Mouse (Mus musculus) hindbrain, embryonic 15.5 days (tissue): ENCODE data around the gene Adgrb3. TPM values are rescaled to one million over a fixed set of nuclear protein-coding genes. Genes with fewer than 3 reads are reported as not detected.
"Not testable (repeated sequence)": the region's sequence is repeated elsewhere in the genome, so short reads cannot be mapped to it uniquely, and the experiment has no call there.

Experiments
- ATAC-seq: fragments of 200-750 bp; cut with Nextera tagmentation; 2 replicates; pipeline ENCODE4 v1.8.0; 2017; ENCODE audit warnings: low read depth, moderate number of reproducible peaks, moderate TSS enrichment; ENCODE audit not compliant: low FRiP score
- H3K27ac ChIP-seq: fragments of 300-500 bp; sonication (generic); replicated peaks from 2 replicates; pipeline ENCODE4 v1.5.1; 2015; ENCODE audit warnings: mild to moderate bottlenecking, inconsistent platforms
- H3K27me3 ChIP-seq: fragments of 300-500 bp; sonication (generic); 2 replicates; pipeline ENCODE4 v1.6.1; 2015; ENCODE audit warnings: control low read depth, inconsistent platforms
- H3K36me3 ChIP-seq: fragments of 300-500 bp; sonication (generic); 2 replicates; pipeline ENCODE4 v1.6.1; 2015; ENCODE audit warnings: control low read depth, inconsistent platforms
- H3K4me1 ChIP-seq: fragments of 300-500 bp; sonication (generic); replicated peaks from 2 replicates; pipeline ENCODE4 v1.6.1; 2015; ENCODE audit warnings: control low read depth, inconsistent platforms
- H3K4me2 ChIP-seq: fragments of 300-500 bp; sonication (generic); 2 replicates; pipeline ENCODE4 v1.6.1; 2015; ENCODE audit warnings: moderate library complexity, mild to moderate bottlenecking, inconsistent platforms
- H3K4me3 ChIP-seq: fragments of 300-500 bp; sonication (generic); 2 replicates; pipeline ENCODE4 v1.5.1; 2015; ENCODE audit warnings: mild to moderate bottlenecking, inconsistent platforms
- H3K9ac ChIP-seq: fragments of 300-500 bp; sonication (generic); 2 replicates; pipeline ENCODE4 v1.6.1; 2015; ENCODE audit warnings: inconsistent platforms
- H3K9me3 ChIP-seq: fragments of 300-500 bp; sonication (generic); 2 replicates; pipeline ENCODE4 v1.6.1; 2016; ENCODE audit warnings: control low read depth, inconsistent platforms
- WGBS: fragments of 180-500 bp; shearing (Covaris S2); methylation state at CpG from one replicate; pipeline ENCODE4 v1.1.7; 2015; 5-methylcytosine and 5-hydroxymethylcytosine counted together
- polyA plus RNA-seq: library from polyadenylated mRNA; unstranded; fragments of >200 nt; fragmentation: Nextera tagmentation; extraction: Ambion mirVana; gene quantifications from 2 replicates; pipeline ENCODE4 v1.2.1, GENCODE M21; 2015

Gene Adgrb3
- polyA plus RNA-seq, 1 experiment from 2014 or later: 52.4 TPM

GRCm38 (mm10) chr1:25729844-25730243 lies 99.7 kb downstream of the Adgrb3 start:
- H3K9me3 ChIP-seq: no peaks in the 10 kb centered on the region
- no peak overlapping the region for H3K4me2 ChIP-seq
- H3K4me3 ChIP-seq: no peak overlapping the region
- H3K4me1 ChIP-seq: no peaks in the 10 kb centered on the region
- no peaks in the 10 kb centered on the region for H3K27me3 ChIP-seq
- H3K36me3 ChIP-seq: no peaks in the 10 kb centered on the region
- no peak for ATAC-seq
- H3K27ac ChIP-seq: no peak overlapping the region
- H3K9ac ChIP-seq: no peak overlapping the region
- 86% methylated on average over 5 of the region's 5 CpGs for WGBS

GRCm38 (mm10) chr1:25711474-25711873 lies 118.0 kb downstream of the Adgrb3 start:
- H3K9ac ChIP-seq: no peak overlapping the region
- H3K4me3 ChIP-seq: no peak overlapping the region
- WGBS: 50% methylated on average over 1 of the region's 1 CpGs
- no peaks in the 10 kb centered on the region for H3K4me1 ChIP-seq
- H3K27ac ChIP-seq: no peak overlapping the region
- H3K4me2 ChIP-seq: no peak overlapping the region
- ATAC-seq: no peak
- no peaks in the 10 kb centered on the region for H3K36me3 ChIP-seq
- H3K27me3 ChIP-seq: no peaks in the 10 kb centered on the region
- no peaks in the 10 kb centered on the region for H3K9me3 ChIP-seq

DNA sequence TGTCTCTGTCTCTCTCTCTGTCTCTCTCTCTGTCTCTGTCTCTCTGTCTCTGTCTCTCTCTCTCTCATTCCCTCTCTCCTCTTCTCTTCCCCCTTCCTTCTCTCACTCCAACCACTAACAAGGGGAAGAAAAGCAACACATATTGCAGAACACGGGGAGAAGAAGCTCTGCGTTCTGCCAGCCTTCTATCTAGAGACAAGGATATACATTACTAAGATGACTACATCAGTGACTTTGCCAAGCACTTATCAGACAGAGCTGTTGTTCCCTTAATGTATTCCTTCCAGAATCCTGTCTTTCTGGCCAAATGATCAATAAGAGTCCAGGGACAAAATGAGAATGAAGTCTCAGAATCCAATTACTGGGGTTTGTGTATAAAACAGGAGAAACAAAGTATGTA lies 123.2 kb downstream of the Adgrb3 start:
- Histone ChIP-seq H3K9me3 (no peaks in the 10 kb centered on the region), H3K4me3 (no peak overlapping the region), H3K4me1 (no peaks in the 10 kb centered on the region), H3K4me2 (no peak overlapping the region), H3K27me3 (no peaks in the 10 kb centered on the region), H3K36me3 (no peaks in the 10 kb centered on the region), H3K27ac (no peak overlapping the region), H3K9ac (no peak overlapping the region)
- 76% methylated on average over 2 of the region's 2 CpGs for WGBS
- no peak for ATAC-seq

GRCm38 (mm10) chr1:25698702-25699250 lies 130.7 kb downstream of the Adgrb3 start:
- H3K9me3 ChIP-seq: no peaks in the 10 kb centered on the region
- ATAC-seq: no peak
- WGBS: 75% methylated on average over 6 of the region's 6 CpGs

DNA sequence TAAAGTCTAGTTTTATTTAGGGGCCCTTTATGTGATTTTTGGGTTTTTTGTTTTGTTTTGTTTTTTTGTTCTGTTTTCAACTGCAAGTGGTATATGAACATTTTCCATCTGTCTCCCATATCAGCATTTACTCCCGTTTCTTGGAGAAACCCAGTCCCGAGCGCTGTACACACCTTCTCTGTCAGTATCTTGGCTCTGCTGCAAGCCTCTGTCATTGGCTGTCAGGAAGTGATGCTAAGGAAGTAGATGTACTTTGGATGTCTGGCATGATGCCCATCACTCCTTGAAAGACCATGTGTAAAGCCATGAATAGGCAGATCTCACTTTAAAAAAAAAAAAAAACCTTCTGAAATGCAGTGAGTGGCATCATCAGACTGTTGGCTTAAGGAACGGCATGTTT lies 132.3 kb downstream of the Adgrb3 start:
- Histone ChIP-seq H3K27ac (no peak overlapping the region), H3K36me3 (no peaks in the 10 kb centered on the region), H3K4me3 (no peak overlapping the region), H3K9me3 (no peaks in the 10 kb centered on the region), H3K4me2 (no peak overlapping the region), H3K4me1 (no peaks in the 10 kb centered on the region), H3K9ac (no peak overlapping the region), H3K27me3 (no peaks in the 10 kb centered on the region)
- WGBS: 84% methylated on average over 4 of the region's 4 CpGs
- ATAC-seq: no peak

More at GRCm38 (mm10) chr1:25698702-25699250, 130.7 kb downstream of the Adgrb3 start:
- no peaks in the 10 kb centered on the region for H3K36me3 ChIP-seq
- no peak overlapping the region for H3K9ac ChIP-seq
- H3K27ac ChIP-seq: no peak overlapping the region
- no peaks in the 10 kb centered on the region for H3K27me3 ChIP-seq
- H3K4me1 ChIP-seq: no peaks in the 10 kb centered on the region
- H3K4me3 ChIP-seq: no peak overlapping the region
- H3K4me2 ChIP-seq: no peak overlapping the region

- no peaks in the 10 kb centered on the region for H3K36me3 ChIP-seq
- H3K4me3 ChIP-seq: no peak overlapping the region
- no peak overlapping the region for H3K4me2 ChIP-seq
- no peaks in the 10 kb centered on the region for H3K9me3 ChIP-seq
- no peak overlapping the region for H3K27ac ChIP-seq
- 63% methylated on average over 3 of the region's 3 CpGs for WGBS
- no peaks in the 10 kb centered on the region for H3K4me1 ChIP-seq
- no peak for ATAC-seq
- no peak overlapping the region for H3K9ac ChIP-seq
- H3K27me3 ChIP-seq: no peaks in the 10 kb centered on the region
Observed at GRCm38 (mm10) chr1:25696771-25697170, 132.7 kb downstream of the Adgrb3 start.

DNA sequence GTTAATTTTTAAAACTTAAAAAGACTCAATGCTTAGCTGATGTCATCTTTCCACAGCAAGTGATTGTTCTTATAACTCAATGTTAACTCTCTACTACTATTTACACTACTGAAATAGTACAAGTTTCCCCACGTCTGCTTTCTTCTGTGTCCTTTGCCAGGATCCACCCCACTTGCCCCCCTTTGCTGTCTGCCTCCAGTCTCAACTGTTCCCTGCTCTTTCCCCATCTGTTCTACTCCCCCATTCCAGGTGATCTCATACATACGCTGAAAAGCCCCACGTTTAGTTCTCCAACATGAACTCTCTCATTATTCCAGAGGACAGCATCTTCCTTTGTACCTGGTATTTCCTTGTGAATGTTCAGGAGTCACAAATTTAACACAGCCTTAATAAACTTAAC lies 147.4 kb downstream of the Adgrb3 start:
- Histone ChIP-seq H3K27ac (no peak overlapping the region), H3K4me1 (no peaks in the 10 kb centered on the region), H3K36me3 (no peaks in the 10 kb centered on the region), H3K9ac (no peak overlapping the region), H3K4me3 (no peak overlapping the region), H3K9me3 (no peaks in the 10 kb centered on the region), H3K4me2 (no peak overlapping the region), H3K27me3 (no peaks in the 10 kb centered on the region)
- 85% methylated on average over 3 of the region's 3 CpGs for WGBS
- ATAC-seq: no peak

DNA sequence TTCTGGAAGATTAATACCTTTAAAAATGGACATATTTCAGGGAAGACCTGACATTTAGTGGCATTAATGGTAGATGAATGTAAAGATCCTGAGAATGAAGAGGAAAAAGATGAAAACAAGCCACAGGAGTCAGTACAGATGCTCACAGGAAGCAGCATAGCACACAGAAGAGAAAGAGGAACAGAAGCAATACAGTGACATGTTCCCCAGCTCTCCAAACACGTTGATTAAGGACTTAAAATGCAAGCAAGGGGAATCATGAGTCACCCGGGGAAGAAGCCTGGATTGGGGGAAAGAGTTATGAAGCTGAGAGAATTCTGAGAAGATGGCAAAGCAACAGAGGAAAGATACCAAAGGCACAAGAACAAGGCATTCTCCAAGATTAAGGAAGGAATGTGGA lies 149.9 kb downstream of the Adgrb3 start:
- ATAC-seq: no peak
- no peaks in the 10 kb centered on the region for H3K9me3 ChIP-seq
- H3K27ac ChIP-seq: no peak overlapping the region
- no peak overlapping the region for H3K4me2 ChIP-seq
- H3K36me3 ChIP-seq: no peaks in the 10 kb centered on the region
- H3K4me3 ChIP-seq: no peak overlapping the region
- WGBS: 59% methylated on average over 2 of the region's 2 CpGs
- no peak overlapping the region for H3K9ac ChIP-seq
- no peaks in the 10 kb centered on the region for H3K4me1 ChIP-seq
- no peaks in the 10 kb centered on the region for H3K27me3 ChIP-seq

DNA sequence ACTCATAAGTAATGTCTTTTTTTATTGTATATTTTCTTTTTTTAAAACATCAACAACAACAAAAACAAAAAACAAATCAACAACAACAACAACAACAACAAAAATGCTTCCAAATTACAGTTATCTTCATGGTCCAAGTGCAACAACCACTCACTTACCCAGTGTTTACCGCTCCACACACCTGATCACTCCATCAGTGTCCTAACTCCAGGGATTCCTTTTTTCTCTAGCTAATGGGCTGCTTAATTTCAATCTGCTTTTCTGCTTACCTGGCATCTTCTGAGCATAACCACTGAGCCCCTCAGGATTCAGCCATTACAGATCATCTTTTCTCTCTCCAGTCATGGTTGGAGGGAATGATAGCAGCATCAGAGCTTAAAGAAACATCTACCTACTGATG lies 176.8 kb downstream of the Adgrb3 start:
- no peak overlapping the region for H3K4me3 ChIP-seq
- H3K4me2 ChIP-seq: no peak overlapping the region
- H3K9ac ChIP-seq: no peak overlapping the region
- WGBS: 79% methylated on average over 1 of the region's 1 CpGs
- no peak for ATAC-seq
- no peaks in the 10 kb centered on the region for H3K27me3 ChIP-seq
- no peak overlapping the region for H3K27ac ChIP-seq
- H3K9me3 ChIP-seq: no peaks in the 10 kb centered on the region
- no peaks in the 10 kb centered on the region for H3K36me3 ChIP-seq
- no peaks in the 10 kb centered on the region for H3K4me1 ChIP-seq

- H3K4me2 ChIP-seq: no peak overlapping the region
- H3K27ac ChIP-seq: no peak overlapping the region
- no peaks in the 10 kb centered on the region for H3K27me3 ChIP-seq
- no peaks in the 10 kb centered on the region for H3K9me3 ChIP-seq
- no peak for ATAC-seq
- H3K9ac ChIP-seq: no peak overlapping the region
- H3K4me3 ChIP-seq: no peak overlapping the region
- no peaks in the 10 kb centered on the region for H3K4me1 ChIP-seq
- no peaks in the 10 kb centered on the region for H3K36me3 ChIP-seq
- 85% methylated on average over 5 of the region's 5 CpGs for WGBS
Observed at GRCm38 (mm10) chr1:25644256-25644655, 185.3 kb downstream of the Adgrb3 start.

GRCm38 (mm10) chr1:25621458-25621857 lies 208.0 kb downstream of the Adgrb3 start:
- 56% methylated on average over 4 of the region's 4 CpGs for WGBS
- Histone ChIP-seq H3K9ac (no peak overlapping the region), H3K4me1 (no peaks in the 10 kb centered on the region), H3K4me2 (no peak overlapping the region), H3K36me3 (no peaks in the 10 kb centered on the region), H3K9me3 (no peaks in the 10 kb centered on the region), H3K27me3 (no peaks in the 10 kb centered on the region), H3K4me3 (no peak overlapping the region), H3K27ac (no peak overlapping the region)
- no peak for ATAC-seq

DNA sequence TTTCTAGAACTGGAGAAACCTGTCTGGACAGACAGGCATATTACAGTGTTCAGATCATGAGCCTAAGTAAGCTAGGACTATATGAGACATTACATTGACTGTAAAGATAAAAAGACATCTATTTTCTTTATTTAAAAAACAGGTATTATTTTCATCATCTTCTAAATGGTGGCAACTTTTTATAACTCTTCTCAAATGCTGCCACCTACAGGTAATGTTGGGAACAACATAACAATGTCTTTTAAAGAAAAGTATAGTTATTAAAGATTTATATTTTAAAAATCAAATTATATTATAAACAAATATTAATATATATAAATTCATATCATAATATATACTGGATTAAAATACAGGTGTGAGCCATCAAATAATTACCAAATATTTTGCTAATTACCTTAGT lies 212.6 kb downstream of the Adgrb3 start:
- H3K9me3 ChIP-seq: no peaks in the 10 kb centered on the region
- H3K27me3 ChIP-seq: no peaks in the 10 kb centered on the region
- no peak overlapping the region for H3K4me3 ChIP-seq
- ATAC-seq: no peak
- H3K9ac ChIP-seq: no peak overlapping the region
- H3K4me2 ChIP-seq: no peak overlapping the region
- H3K27ac ChIP-seq: no peak overlapping the region
- no peaks in the 10 kb centered on the region for H3K4me1 ChIP-seq
- no peaks in the 10 kb centered on the region for H3K36me3 ChIP-seq

DNA sequence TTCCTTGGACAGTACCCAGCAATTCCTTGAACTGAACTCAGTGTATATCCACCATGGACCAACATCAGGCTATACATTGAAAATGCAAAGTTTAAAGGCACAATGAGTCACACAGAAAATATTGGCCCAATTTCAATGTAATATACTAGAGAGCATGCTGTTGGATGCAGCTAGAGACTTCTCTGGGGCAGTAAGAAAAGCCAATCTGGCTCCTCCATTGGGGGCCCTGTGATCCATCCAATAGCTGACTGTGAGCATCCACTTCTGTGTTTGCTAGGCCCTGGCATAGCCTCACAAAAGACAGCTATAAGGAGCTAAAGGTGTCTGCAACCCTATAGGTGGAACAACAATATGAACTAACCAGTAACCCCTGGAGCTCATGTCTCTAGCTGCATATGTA lies 218.7 kb downstream of the Adgrb3 start:
- not testable (repeated sequence) for H3K9ac ChIP-seq, ATAC-seq, H3K4me3 ChIP-seq, H3K36me3 ChIP-seq, H3K27me3 ChIP-seq, H3K27ac ChIP-seq, H3K9me3 ChIP-seq, H3K4me2 ChIP-seq, H3K4me1 ChIP-seq
